Mouse (Mus musculus) kidney, embryonic 16.5 days (tissue): ENCODE measurements around the gene U2af1. TPM values are rescaled to one million over a fixed set of nuclear protein-coding genes. Genes with fewer than 3 reads are reported as not detected.

Experiments
- ATAC-seq: fragments of 200-750 bp; cut with Nextera tagmentation; 2 replicates; pipeline ENCODE4 v1.8.0; 2017; ENCODE audit warnings: moderate TSS enrichment; ENCODE audit not compliant: low FRiP score, low TSS enrichment
- H3K27ac ChIP-seq: fragments of 300-500 bp; sonication (generic); 2 replicates; pipeline ENCODE4 v1.5.1; 2014; ENCODE audit warnings: low read length
- H3K27me3 ChIP-seq: fragments of 300-500 bp; sonication (generic); 2 replicates; pipeline ENCODE4 v1.6.1; 2014; ENCODE audit warnings: low read length, control low read depth, mixed read lengths; ENCODE audit not compliant: insufficient read depth
- H3K36me3 ChIP-seq: fragments of 300-500 bp; sonication (generic); 2 replicates; pipeline ENCODE4 v1.6.1; 2014; ENCODE audit warnings: low read length, control low read depth, mixed read lengths; ENCODE audit not compliant: insufficient read depth
- H3K4me1 ChIP-seq: fragments of 300-500 bp; sonication (generic); 2 replicates; pipeline ENCODE4 v1.6.1; 2014; ENCODE audit warnings: low read length, control low read depth, mixed read lengths; ENCODE audit not compliant: insufficient read depth
- H3K4me2 ChIP-seq: fragments of 300-500 bp; sonication (generic); replicated peaks from 2 replicates; pipeline ENCODE4 v1.6.1; 2014; ENCODE audit warnings: low read depth, low read length
- H3K4me3 ChIP-seq: fragments of 300-500 bp; sonication (generic); 2 replicates; pipeline ENCODE4 v1.5.1; 2014; ENCODE audit warnings: mild to moderate bottlenecking, low read length
- H3K9ac ChIP-seq: fragments of 300-500 bp; sonication (generic); replicated peaks from 2 replicates; pipeline ENCODE4 v1.6.1; 2014; ENCODE audit warnings: low read length
- H3K9me3 ChIP-seq: fragments of 300-500 bp; sonication (generic); 2 replicates; pipeline ENCODE4 v1.6.1; 2016; ENCODE audit warnings: low read length, control low read depth
- WGBS: fragments of 180-500 bp; shearing (Covaris S2); extraction: QIAGEN DNeasy Blood & Tissue Kit; methylation state at CpG from one replicate; pipeline ENCODE4 v1.1.7; 2014; 5-methylcytosine and 5-hydroxymethylcytosine counted together
- polyA plus RNA-seq: library from polyadenylated mRNA; unstranded; fragments of >200 nt; fragmentation: Nextera tagmentation; extraction: Ambion mirVana; gene quantifications from 2 replicates; pipeline ENCODE4 v1.2.1, GENCODE M21; 2015

U2af1 gene
- polyA plus RNA-seq, 1 experiment from 2014 or later: 338 TPM

- no peaks in the 10 kb centered on the region for H3K9me3 ChIP-seq
- H3K4me3 ChIP-seq: no peak overlapping the region
- no peak overlapping the region for H3K27ac ChIP-seq
- H3K36me3 ChIP-seq: no peaks in the 10 kb centered on the region
- H3K27me3 ChIP-seq: no peaks in the 10 kb centered on the region
- H3K4me2 ChIP-seq: no peak overlapping the region
- H3K4me1 ChIP-seq: peaks cover 4% of the 10 kb centered on the region; the same call in 1 of the 2 replicates
- H3K9ac ChIP-seq: no peak overlapping the region
- no peak for ATAC-seq
- 36% methylated on average over 9 of the region's 9 CpGs for WGBS
Measured at GRCm38 (mm10) chr17:31668306-31668705, 9.6 kb upstream of the U2af1 start.

- peak; percentile 85 for ATAC-seq
- H3K27ac ChIP-seq: no peak overlapping the region
- H3K4me2 ChIP-seq: no peak overlapping the region
- H3K27me3 ChIP-seq: no peaks in the 10 kb centered on the region
- no peaks in the 10 kb centered on the region for H3K9me3 ChIP-seq
- no peak overlapping the region for H3K4me3 ChIP-seq
- no peaks in the 10 kb centered on the region for H3K4me1 ChIP-seq
- WGBS: 13% methylated on average over 4 of the region's 4 CpGs
- H3K9ac ChIP-seq: no peak overlapping the region
- no peaks in the 10 kb centered on the region for H3K36me3 ChIP-seq
Measured at GRCm38 (mm10) chr17:31664760-31665159, 6.1 kb upstream of the U2af1 start.

DNA sequence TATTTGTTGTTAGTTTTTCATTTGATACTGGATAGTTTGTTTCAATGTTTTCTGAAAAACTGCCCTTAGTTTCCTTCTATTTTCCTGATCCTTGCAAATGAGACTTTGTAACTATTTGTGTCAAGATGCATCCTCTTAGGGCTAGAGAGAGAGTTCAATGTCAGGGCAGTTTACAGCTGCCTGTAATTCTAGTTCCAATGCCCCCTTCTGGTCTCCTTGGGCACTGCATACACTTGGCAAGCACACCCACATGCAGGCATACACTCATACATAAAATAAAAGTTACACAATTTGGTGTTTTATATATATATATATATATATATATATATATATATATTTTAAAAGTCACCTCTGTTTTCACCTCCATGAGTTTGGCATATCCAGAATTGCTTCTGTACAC lies 4.2 kb upstream of the U2af1 start:
- Histone ChIP-seq H3K4me3 (no peak overlapping the region), H3K4me1 (peaks cover 4% of the 10 kb centered on the region; the same call in 1 of the 2 replicates), H3K4me2 (no peak overlapping the region), H3K36me3 (no peaks in the 10 kb centered on the region), H3K27me3 (no peaks in the 10 kb centered on the region), H3K9me3 (no peaks in the 10 kb centered on the region), H3K27ac (no peak overlapping the region), H3K9ac (no peak overlapping the region)
- no peak for ATAC-seq

DNA sequence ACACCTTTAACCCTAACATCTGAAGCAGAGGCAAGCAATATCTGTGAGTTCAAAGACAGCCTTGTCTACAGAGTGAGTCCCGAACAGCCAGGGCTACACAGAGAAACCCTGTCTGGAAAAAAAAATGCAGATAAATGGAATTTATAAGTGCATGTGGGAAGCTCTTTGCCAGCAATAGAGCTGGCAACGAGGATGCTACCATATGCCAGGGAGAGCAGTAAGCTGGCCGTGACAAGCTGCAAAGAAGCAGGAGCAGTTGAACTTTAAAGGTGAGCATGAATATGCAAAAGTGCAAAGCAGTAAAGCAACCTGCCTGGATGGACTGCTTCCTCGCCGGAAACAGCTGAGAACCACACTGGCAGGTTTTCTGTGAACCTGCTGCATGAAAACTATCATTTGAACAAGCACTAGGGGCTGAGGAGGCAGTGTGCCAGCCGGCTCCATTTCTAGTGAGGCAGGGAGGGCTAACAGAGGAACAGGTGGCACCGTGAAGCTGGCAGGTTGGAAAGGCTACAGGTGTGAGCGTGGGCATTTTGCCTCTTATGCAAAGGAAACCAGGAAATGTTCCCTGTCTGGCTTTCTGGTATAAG lies 2.1 kb upstream of the U2af1 start:
- H3K27ac ChIP-seq: no peak overlapping the region
- H3K27me3 ChIP-seq: no peaks in the 10 kb centered on the region
- H3K9me3 ChIP-seq: no peaks in the 10 kb centered on the region
- no peak overlapping the region for H3K4me2 ChIP-seq
- 66% methylated on average over 8 of the region's 8 CpGs for WGBS
- H3K9ac ChIP-seq: peak overlapping the region; percentile 11; the same call in 1 of the 2 replicates
- peaks cover 17% of the 10 kb centered on the region for H3K4me1 ChIP-seq
- peaks cover 3% of the 10 kb centered on the region for H3K36me3 ChIP-seq
- ATAC-seq: no peak
- no peak overlapping the region for H3K4me3 ChIP-seq

DNA sequence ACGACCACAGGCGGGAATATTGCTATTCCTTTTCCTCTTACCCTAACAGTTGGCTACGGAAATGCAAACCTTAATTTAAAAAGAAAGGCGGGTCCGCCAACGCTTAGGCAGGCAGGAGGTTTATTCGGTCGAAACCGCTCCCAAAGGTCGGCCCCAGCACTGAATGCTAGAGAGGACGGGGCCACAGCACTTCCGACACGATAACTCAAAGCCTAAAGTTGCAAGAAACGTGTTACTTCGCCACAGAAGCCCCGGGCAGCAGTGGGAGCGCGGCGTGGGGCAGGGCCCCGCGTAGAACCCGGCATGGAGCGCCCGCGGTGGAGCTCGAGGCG lies 590 bp downstream of the U2af1 start:
- Histone ChIP-seq H3K27ac (peak overlapping the region; percentile 78), H3K9me3 (no peaks in the 10 kb centered on the region), H3K9ac (peak overlapping the region; percentile 99), H3K4me2 (peak overlapping the region; percentile 80), H3K4me3 (peak overlapping the region; percentile 95), H3K36me3 (peaks cover 28% of the 10 kb centered on the region), H3K4me1 (peaks cover 18% of the 10 kb centered on the region), H3K27me3 (no peaks in the 10 kb centered on the region)
- WGBS: under 1% methylated on average over 27 of the region's 27 CpGs
- ATAC-seq: no peak

- Histone ChIP-seq H3K4me3 (peak overlapping the region; percentile 95), H3K27me3 (no peaks in the 10 kb centered on the region), H3K9me3 (no peaks in the 10 kb centered on the region), H3K4me2 (peak overlapping the region; percentile 80), H3K9ac (peak overlapping the region; percentile 99), H3K4me1 (peaks cover 18% of the 10 kb centered on the region), H3K36me3 (peaks cover 36% of the 10 kb centered on the region), H3K27ac (no peak overlapping the region)
- WGBS: 47% methylated on average over 12 of the region's 12 CpGs
- ATAC-seq: no peak
Measured at GRCm38 (mm10) chr17:31657141-31657983, 1.3 kb downstream of the U2af1 start.

DNA sequence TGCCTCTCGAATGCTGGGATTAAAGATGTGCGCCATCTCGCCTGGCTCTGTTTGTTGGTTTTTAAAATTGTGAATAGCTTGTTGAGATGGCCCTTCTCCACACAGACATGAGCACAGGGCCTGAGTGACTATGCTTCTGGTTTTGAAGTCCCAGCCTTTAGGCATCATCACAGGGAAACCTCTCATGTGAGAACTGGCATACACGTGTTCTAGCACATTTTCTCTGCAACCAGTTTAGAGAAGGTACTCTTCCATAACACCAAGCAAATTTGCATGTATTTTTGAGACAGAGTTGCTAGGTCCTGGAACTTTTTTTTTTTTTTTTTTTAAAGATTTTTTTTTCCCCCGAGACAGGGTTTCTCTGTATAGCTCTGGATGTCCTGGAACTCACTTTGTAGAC lies 2.0 kb downstream of the U2af1 start:
- Histone ChIP-seq H3K4me3 (no peak overlapping the region), H3K9me3 (no peaks in the 10 kb centered on the region)

DNA sequence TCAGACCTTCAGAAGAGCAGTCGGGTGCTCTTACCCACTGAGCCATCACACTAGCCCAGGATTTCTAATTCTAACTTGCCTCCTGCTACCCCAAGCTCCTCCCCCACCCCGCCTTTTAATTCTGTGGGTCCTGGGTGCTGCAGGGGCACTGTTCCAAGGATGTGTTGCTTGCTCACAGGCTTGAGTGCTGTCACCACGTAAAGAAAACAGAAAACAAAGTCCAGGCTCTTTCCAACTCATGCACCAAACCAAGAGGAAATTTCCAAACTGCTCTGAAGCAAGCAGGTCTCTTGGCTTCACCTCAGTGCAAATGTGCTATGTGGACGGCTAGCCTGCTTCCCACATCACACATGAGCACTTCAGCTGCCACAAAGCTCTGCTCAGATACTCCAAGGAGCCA lies 3.3 kb downstream of the U2af1 start:
- H3K4me3 ChIP-seq: no peak overlapping the region
- no peak for ATAC-seq
- WGBS: 73% methylated on average over 4 of the region's 4 CpGs
- peaks cover 18% of the 10 kb centered on the region for H3K4me1 ChIP-seq
- H3K27ac ChIP-seq: no peak overlapping the region
- no peaks in the 10 kb centered on the region for H3K27me3 ChIP-seq
- no peak overlapping the region for H3K4me2 ChIP-seq
- H3K36me3 ChIP-seq: peaks cover 56% of the 10 kb centered on the region
- no peaks in the 10 kb centered on the region for H3K9me3 ChIP-seq
- no peak overlapping the region for H3K9ac ChIP-seq

More for the DNA sequence above, 2.0 kb downstream of the U2af1 start:
- no peaks in the 10 kb centered on the region for H3K27me3 ChIP-seq
- H3K4me2 ChIP-seq: no peak overlapping the region
- H3K9ac ChIP-seq: no peak overlapping the region
- H3K27ac ChIP-seq: no peak overlapping the region
- 84% methylated on average over 5 of the region's 5 CpGs for WGBS
- peaks cover 18% of the 10 kb centered on the region for H3K4me1 ChIP-seq
- no peak for ATAC-seq
- peaks cover 43% of the 10 kb centered on the region for H3K36me3 ChIP-seq

DNA sequence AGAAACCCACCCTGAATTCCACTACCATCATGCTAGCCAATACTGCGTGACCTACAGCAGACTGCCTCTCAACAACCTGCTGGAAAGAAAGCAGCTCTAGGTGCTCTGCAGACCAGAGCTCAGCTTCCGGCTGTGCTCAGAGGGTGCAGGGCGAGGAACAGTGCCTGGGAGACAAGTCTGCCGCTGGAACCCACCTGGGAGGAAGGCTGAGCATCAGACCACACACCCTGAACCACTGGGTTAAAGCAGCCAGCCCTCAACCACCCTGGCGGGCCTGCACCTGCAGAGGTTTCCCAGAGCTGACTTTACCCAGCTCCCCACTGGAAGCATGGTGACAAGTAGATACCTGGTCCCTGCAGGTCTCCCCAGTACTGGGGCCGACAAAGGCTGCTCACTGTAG lies 5.4 kb downstream of the U2af1 start:
- H3K9ac ChIP-seq: no peak overlapping the region
- no peak overlapping the region for H3K4me3 ChIP-seq
- H3K36me3 ChIP-seq: peaks cover 77% of the 10 kb centered on the region
- no peak overlapping the region for H3K27ac ChIP-seq
- H3K9me3 ChIP-seq: no peaks in the 10 kb centered on the region
- H3K27me3 ChIP-seq: no peaks in the 10 kb centered on the region
- no peak overlapping the region for H3K4me2 ChIP-seq
- WGBS: 84% methylated on average over 6 of the region's 6 CpGs
- peaks cover 14% of the 10 kb centered on the region for H3K4me1 ChIP-seq
- ATAC-seq: no peak

DNA sequence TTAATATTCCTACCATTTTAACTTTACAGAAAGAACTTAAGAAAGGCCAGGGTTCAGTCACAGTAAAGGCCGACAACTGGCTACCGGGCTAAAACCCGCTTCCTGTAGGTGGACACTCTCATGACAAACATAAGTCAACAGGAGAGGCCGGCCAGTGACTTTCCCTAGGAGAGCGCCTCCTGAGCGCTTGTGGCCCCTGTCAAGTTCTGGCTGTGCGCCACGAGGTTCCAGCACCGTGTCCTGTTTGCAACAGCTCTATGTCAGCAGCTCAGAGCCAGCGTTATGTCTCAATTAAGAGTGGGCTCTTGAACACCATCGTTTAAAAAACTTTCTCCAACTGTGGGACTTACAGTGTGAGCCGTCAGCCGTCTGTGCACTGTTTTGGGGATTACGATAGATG lies 6.5 kb downstream of the U2af1 start:
- 89% methylated on average over 14 of the region's 14 CpGs for WGBS
- Histone ChIP-seq H3K9ac (no peak overlapping the region), H3K9me3 (no peaks in the 10 kb centered on the region), H3K27ac (no peak overlapping the region), H3K4me2 (no peak overlapping the region), H3K27me3 (no peaks in the 10 kb centered on the region), H3K4me1 (peaks cover 8% of the 10 kb centered on the region), H3K36me3 (peaks cover 88% of the 10 kb centered on the region), H3K4me3 (no peak overlapping the region)
- no peak for ATAC-seq
